Mouse (Mus musculus) embryonic facial prominence, embryonic 14.5 days (tissue): ENCODE results near the gene Lexm. TPM values are rescaled to one million over a fixed set of nuclear protein-coding genes. Genes with fewer than 3 reads are reported as not detected.

Source experiments
- ATAC-seq: fragments of 200-750 bp; cut with Nextera tagmentation; 2 replicates; pipeline ENCODE4 v1.8.0; 2017; ENCODE audit warnings: low read depth, moderate number of reproducible peaks, moderate TSS enrichment
- DNase-seq: peaks from one replicate; pipeline ENCODE4 v3.0.0-alpha.2; 2015; ENCODE audit warnings: low spot score
- H3K27ac ChIP-seq: fragments of 300-500 bp; sonication (generic); replicated peaks from 2 replicates; pipeline ENCODE4 v1.5.1; 2014; ENCODE audit warnings: low read depth, mild to moderate bottlenecking, low read length, moderate library complexity
- H3K27me3 ChIP-seq: fragments of 300-500 bp; sonication (generic); replicated peaks from 2 replicates; pipeline ENCODE4 v1.6.1; 2014; ENCODE audit warnings: low read length; ENCODE audit not compliant: control insufficient read depth, insufficient read depth
- H3K36me3 ChIP-seq: fragments of 300-500 bp; sonication (generic); 2 replicates; pipeline ENCODE4 v1.6.1; 2014; ENCODE audit warnings: low read length, mixed read lengths; ENCODE audit not compliant: control insufficient read depth, insufficient read depth
- H3K4me1 ChIP-seq: fragments of 300-500 bp; sonication (generic); 2 replicates; pipeline ENCODE4 v1.6.1; 2014; ENCODE audit warnings: antibody characterized with exemption, low read length; ENCODE audit not compliant: control insufficient read depth, insufficient read depth
- H3K4me2 ChIP-seq: fragments of 300-500 bp; sonication (generic); 2 replicates; pipeline ENCODE4 v1.6.1; 2014; ENCODE audit warnings: low read depth, mild to moderate bottlenecking, low read length, moderate library complexity, mixed read lengths
- H3K4me3 ChIP-seq: fragments of 300-500 bp; sonication (generic); 2 replicates; pipeline ENCODE4 v1.5.1; 2014; ENCODE audit warnings: low read depth, mild to moderate bottlenecking, low read length
- H3K9ac ChIP-seq: fragments of 300-500 bp; sonication (generic); 2 replicates; pipeline ENCODE4 v1.6.1; 2014; ENCODE audit warnings: low read depth, mild to moderate bottlenecking, low read length, moderate library complexity, mixed read lengths
- H3K9me3 ChIP-seq: fragments of 300-500 bp; sonication (generic); 2 replicates; pipeline ENCODE4 v1.6.1; 2016; ENCODE audit warnings: low read length; ENCODE audit not compliant: control insufficient read depth
- WGBS: fragments of 180-500 bp; shearing (Covaris S2); extraction: QIAGEN DNeasy Blood & Tissue Kit; methylation state at CpG from one replicate; pipeline ENCODE4 v1.1.7; 2014; 5-methylcytosine and 5-hydroxymethylcytosine counted together
- polyA plus RNA-seq: library from polyadenylated mRNA; unstranded; fragments of >200 nt; fragmentation: Nextera tagmentation; extraction: Ambion mirVana; gene quantifications from 2 replicates; pipeline ENCODE4 v1.2.1, GENCODE M21; 2014

The Lexm gene
- polyA plus RNA-seq, 1 experiment from 2014 or later: not detected

DNA sequence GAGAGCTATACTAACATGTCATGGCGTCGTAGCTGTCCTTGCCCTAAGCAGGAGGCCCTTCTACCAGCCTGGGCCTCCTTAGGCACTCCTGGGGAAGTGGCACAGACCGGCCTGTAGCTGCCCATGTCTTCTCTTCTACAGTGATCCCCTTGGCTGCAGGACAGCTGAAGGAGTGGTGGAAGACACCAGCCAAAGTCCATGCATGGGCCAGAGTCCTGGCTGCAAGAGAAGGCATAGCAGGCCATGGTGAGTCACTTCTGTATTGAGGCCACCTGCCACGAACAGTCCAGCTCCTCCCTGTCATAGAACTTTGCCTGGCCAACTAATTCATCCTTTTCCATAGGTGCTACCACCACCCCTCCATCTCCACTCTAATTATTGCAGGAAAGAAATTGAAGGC, 1.9 kb upstream of the Lexm start:
- Histone ChIP-seq H3K4me3 (no peak overlapping the region), H3K27me3 (peaks cover 26% of the 10 kb centered on the region), H3K36me3 (no peaks in the 10 kb centered on the region), H3K27ac (no peak overlapping the region), H3K4me1 (no peaks in the 10 kb centered on the region; the same call in 1 of the 2 replicates), H3K9me3 (no peaks in the 10 kb centered on the region), H3K4me2 (no peak overlapping the region), H3K9ac (no peak overlapping the region)
- DNase-seq (no peak), ATAC-seq (no peak)
- WGBS: 87% methylated on average over 4 of the region's 4 CpGs

- WGBS: 77% methylated on average over 12 of the region's 12 CpGs
- Histone ChIP-seq H3K4me3 (no peak overlapping the region), H3K36me3 (no peaks in the 10 kb centered on the region), H3K9ac (no peak overlapping the region), H3K27me3 (no peaks in the 10 kb centered on the region), H3K4me1 (no peaks in the 10 kb centered on the region; the same call in 1 of the 2 replicates), H3K27ac (no peak overlapping the region), H3K4me2 (no peak overlapping the region), H3K9me3 (no peaks in the 10 kb centered on the region)
- DNase-seq: no peak
- no peak for ATAC-seq
Measured at GRCm38 (mm10) chr4:106615637-106616036, 1.4 kb downstream of the Lexm start.

- Histone ChIP-seq H3K27me3 (no peaks in the 10 kb centered on the region), H3K4me3 (no peak overlapping the region), H3K4me1 (no peaks in the 10 kb centered on the region; the same call in 1 of the 2 replicates), H3K9ac (no peak overlapping the region), H3K4me2 (no peak overlapping the region), H3K36me3 (no peaks in the 10 kb centered on the region), H3K27ac (no peak overlapping the region), H3K9me3 (no peaks in the 10 kb centered on the region)
- ATAC-seq (no peak), DNase-seq (no peak)
- 79% methylated on average over 9 of the region's 9 CpGs for WGBS
Measured at GRCm38 (mm10) chr4:106614881-106615280, 2.2 kb downstream of the Lexm start.

DNA sequence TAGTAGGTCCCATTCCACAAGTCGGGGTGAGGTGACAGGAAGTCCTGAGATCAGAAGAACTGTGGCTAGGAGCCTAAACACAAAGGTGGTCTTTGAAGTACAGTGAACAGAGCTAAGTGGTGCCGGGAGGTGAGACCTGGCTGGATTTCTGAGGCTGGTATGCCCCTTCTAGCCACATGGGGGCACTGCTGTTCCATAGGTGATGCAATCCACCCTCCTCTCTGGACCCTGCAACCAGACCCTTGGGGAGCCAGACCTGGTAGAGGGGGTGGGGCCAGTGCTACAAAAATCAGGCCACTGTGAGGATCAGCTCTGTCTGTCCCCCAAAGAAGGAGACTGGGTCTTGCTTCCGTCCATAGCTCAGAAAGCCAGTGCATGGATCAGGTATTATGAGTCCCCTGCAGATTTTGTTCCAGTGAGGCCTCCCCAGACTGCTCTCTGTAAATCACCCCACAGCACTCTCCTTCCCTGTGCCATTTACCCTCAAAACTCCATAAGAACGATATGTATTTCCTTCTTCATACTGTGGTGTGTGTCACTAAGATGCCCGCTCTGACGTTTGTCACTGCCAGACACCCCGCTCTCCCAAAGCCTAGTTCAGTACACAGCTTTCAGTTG, 2.8 kb downstream of the Lexm start:
- Histone ChIP-seq H3K36me3 (no peaks in the 10 kb centered on the region), H3K27ac (no peak overlapping the region), H3K4me1 (no peaks in the 10 kb centered on the region; the same call in 1 of the 2 replicates), H3K9ac (no peak overlapping the region), H3K27me3 (no peaks in the 10 kb centered on the region), H3K4me2 (no peak overlapping the region), H3K9me3 (no peaks in the 10 kb centered on the region), H3K4me3 (no peak overlapping the region)
- ATAC-seq (peak; percentile 68), DNase-seq (peak; percentile 70)
- 45% methylated on average over 7 of the region's 7 CpGs for WGBS

GRCm38 (mm10) chr4:106613560-106613959, 3.5 kb downstream of the Lexm start:
- Histone ChIP-seq H3K4me2 (no peak overlapping the region), H3K4me1 (no peaks in the 10 kb centered on the region; the same call in 1 of the 2 replicates), H3K9ac (no peak overlapping the region), H3K36me3 (no peaks in the 10 kb centered on the region), H3K4me3 (no peak overlapping the region), H3K27ac (no peak overlapping the region), H3K27me3 (no peaks in the 10 kb centered on the region), H3K9me3 (no peaks in the 10 kb centered on the region)
- WGBS: 83% methylated on average over 3 of the region's 3 CpGs
- no peak for DNase-seq
- no peak for ATAC-seq

GRCm38 (mm10) chr4:106613105-106613504, 3.9 kb downstream of the Lexm start:
- no peaks in the 10 kb centered on the region; the same call in 1 of the 2 replicates for H3K4me1 ChIP-seq
- WGBS: 73% methylated on average over 8 of the region's 8 CpGs
- no peak overlapping the region for H3K4me3 ChIP-seq
- H3K4me2 ChIP-seq: no peak overlapping the region
- H3K27me3 ChIP-seq: no peaks in the 10 kb centered on the region
- ATAC-seq (no peak), DNase-seq (no peak)
- no peaks in the 10 kb centered on the region for H3K36me3 ChIP-seq
- no peak overlapping the region for H3K9ac ChIP-seq
- H3K27ac ChIP-seq: no peak overlapping the region
- H3K9me3 ChIP-seq: 0 out of 2 replicates have a peak, but pooled peaks cover 3% of the 10 kb centered on the region

- no peak overlapping the region for H3K4me3 ChIP-seq
- no peak overlapping the region for H3K4me2 ChIP-seq
- no peaks in the 10 kb centered on the region for H3K27me3 ChIP-seq
- H3K9ac ChIP-seq: no peak overlapping the region
- DNase-seq (no peak), ATAC-seq (no peak)
- WGBS: 90% methylated on average over 1 of the region's 1 CpGs
- 0 out of 2 replicates have a peak, but pooled peaks cover 3% of the 10 kb centered on the region for H3K9me3 ChIP-seq
- H3K4me1 ChIP-seq: no peaks in the 10 kb centered on the region
- H3K27ac ChIP-seq: no peak overlapping the region
- H3K36me3 ChIP-seq: no peaks in the 10 kb centered on the region
Measured at GRCm38 (mm10) chr4:106607905-106608304, 9.1 kb downstream of the Lexm start.

DNA sequence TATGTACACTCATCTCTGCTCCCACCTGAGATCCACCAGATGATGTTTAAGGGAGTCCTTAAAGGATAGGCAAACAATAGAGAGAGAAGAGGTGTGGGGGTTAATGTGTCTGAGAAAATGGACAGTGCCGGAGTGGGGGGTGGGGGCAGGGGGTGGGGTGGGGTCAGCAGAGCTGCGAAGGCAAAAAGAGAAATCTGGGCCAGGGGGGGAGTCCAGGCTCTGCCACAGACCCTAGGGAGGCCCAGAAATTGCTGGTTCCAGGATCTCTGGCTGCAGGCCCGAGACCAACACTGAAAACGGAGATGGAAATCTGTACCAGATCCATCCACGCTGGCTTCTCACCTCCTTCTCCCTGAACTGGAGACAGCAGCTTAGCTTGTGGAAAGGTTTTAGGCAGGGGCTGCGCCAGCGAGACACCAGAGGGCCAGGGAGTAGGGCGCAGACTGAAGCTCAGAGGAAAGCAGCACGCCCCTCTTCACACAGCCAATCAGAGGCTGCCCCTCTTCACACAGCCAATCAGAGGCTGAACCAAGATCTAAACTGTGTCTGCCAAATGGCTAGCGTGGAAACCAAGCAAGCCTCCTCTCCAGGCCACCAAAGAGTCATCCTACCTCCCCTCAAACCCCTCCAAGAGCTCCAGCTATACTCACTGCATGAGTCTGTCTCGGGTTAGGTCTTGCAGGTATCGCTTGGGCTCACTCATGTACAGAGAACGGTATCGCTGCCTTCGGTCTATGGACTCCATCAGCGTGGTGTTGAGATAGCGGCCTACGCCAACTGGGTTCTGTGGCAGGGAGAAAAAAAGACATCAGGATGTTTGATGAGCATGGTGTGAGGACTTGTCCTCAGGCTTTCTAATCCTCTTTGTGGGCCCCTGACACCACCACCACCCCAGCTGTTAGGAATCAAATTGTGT, 10.1 kb downstream of the Lexm start:
- H3K36me3 ChIP-seq: no peaks in the 10 kb centered on the region
- WGBS: 37% methylated on average over 18 of the region's 18 CpGs
- no peak overlapping the region for H3K4me3 ChIP-seq
- peak; percentile 97 for ATAC-seq
- H3K4me2 ChIP-seq: peak overlapping the region; percentile 40
- 0 out of 2 replicates have a peak, but pooled peaks cover 3% of the 10 kb centered on the region for H3K9me3 ChIP-seq
- DNase-seq: peak; percentile 67
- no peaks in the 10 kb centered on the region for H3K27me3 ChIP-seq
- H3K4me1 ChIP-seq: no peaks in the 10 kb centered on the region
- H3K9ac ChIP-seq: no peak overlapping the region
- H3K27ac ChIP-seq: no peak overlapping the region
